Mouse (Mus musculus): ENCODE measurements at regions not wholly inside any gene's neighbourhood (a gene's known extent, or its start where the extent isn't known, plus 50 kb on each side); places are given as distances from the start of the nearest gene placed in this dataset.

- CTCF ChIA-PET: no interaction called here
- POLR2A ChIA-PET: no interaction called here
These were observed 134.8 kb upstream of the Gm5129 start for GRCm38 (mm10) chr5:29870537-29870936.

- ChIA-PET CTCF (interaction anchor here in 1 of 4 experiments (0.5 kb wide), 1 partner anchor 54 kb away, joined by 3 read pairs; no protein-coding TSS in a partner anchor), POLR2A (no interaction called here)
These were observed 137.5 kb upstream of the Il6 start for GRCm38 (mm10) chr5:29875451-29875850.

GRCm38 (mm10) chr5:29887267-29887841, 125.6 kb upstream of the Il6 start:
- CTCF ChIA-PET: no interaction called here

GRCm38 (mm10) chr5:29892344-29892743, 120.6 kb upstream of the Il6 start:
- ChIA-PET POLR2A (no interaction called here), CTCF (no interaction called here)

More at GRCm38 (mm10) chr5:29887267-29887841, 125.6 kb upstream of the Il6 start:
- POLR2A ChIA-PET: no interaction called here

- ChIA-PET POLR2A (no interaction called here), CTCF (no interaction called here)
These were observed 120.1 kb upstream of the Il6 start for GRCm38 (mm10) chr5:29892861-29893260.

- ChIA-PET CTCF (interaction anchor here in 1 of 4 experiments (0.5 kb wide), 1 partner anchor 9 kb away, joined by 5 read pairs; no protein-coding TSS in a partner anchor), POLR2A (no interaction called here)
These were observed 119.1 kb upstream of the Il6 start for GRCm38 (mm10) chr5:29893829-29894228.

GRCm38 (mm10) chr5:29894606-29895595, 118.0 kb upstream of the Il6 start:
- POLR2A ChIA-PET: interaction anchor here in 1 of 4 experiments (0.7 kb wide), 1 partner anchor 1877 kb away, joined by 5 read pairs; no protein-coding TSS in a partner anchor

GRCm38 (mm10) chr5:29897617-29898016, 115.3 kb upstream of the Il6 start:
- CTCF ChIA-PET: no interaction called here
- POLR2A ChIA-PET: no interaction called here

More at GRCm38 (mm10) chr5:29894606-29895595, 118.0 kb upstream of the Il6 start:
- CTCF ChIA-PET: interaction anchor here in 1 of 4 experiments (0.7 kb wide), 1 partner anchor 656 kb away, joined by 7 read pairs; no protein-coding TSS in a partner anchor

GRCm38 (mm10) chr5:29901716-29902115, 111.2 kb upstream of the Il6 start:
- POLR2A ChIA-PET: no interaction called here
- CTCF ChIA-PET: no interaction called here

- CTCF ChIA-PET: no interaction called here
- POLR2A ChIA-PET: no interaction called here
These were observed 92.6 kb upstream of the Il6 start for GRCm38 (mm10) chr5:29920295-29920694.

- ChIA-PET CTCF (interaction anchor here in 1 of 4 experiments (0.6 kb wide), 1 partner anchor 144 kb away, joined by 3 read pairs; no protein-coding TSS in a partner anchor), POLR2A (no interaction called here)
These were observed 87.4 kb upstream of the Il6 start for GRCm38 (mm10) chr5:29925527-29925926.

GRCm38 (mm10) chr5:29927594-29927993, 85.3 kb upstream of the Il6 start:
- CTCF ChIA-PET: interaction anchor here in 1 of 4 experiments (0.5 kb wide), 1 partner anchor 29 kb away, joined by 5 read pairs; no protein-coding TSS in a partner anchor
- POLR2A ChIA-PET: no interaction called here

GRCm38 (mm10) chr5:29929381-29929780, 83.5 kb upstream of the Il6 start:
- POLR2A ChIA-PET: no interaction called here

GRCm38 (mm10) chr5:29947225-29947624, 65.7 kb upstream of the Il6 start:
- CTCF ChIA-PET: no interaction called here

More at GRCm38 (mm10) chr5:29929381-29929780, 83.5 kb upstream of the Il6 start:
- CTCF ChIA-PET: no interaction called here

GRCm38 (mm10) chr5:29948161-29948560, 64.8 kb upstream of the Il6 start:
- ChIA-PET CTCF (no interaction called here), POLR2A (no interaction called here)

More at GRCm38 (mm10) chr5:29947225-29947624, 65.7 kb upstream of the Il6 start:
- POLR2A ChIA-PET: no interaction called here

GRCm38 (mm10) chr5:29950456-29951170, 62.3 kb upstream of the Il6 start:
- ChIA-PET CTCF (no interaction called here), POLR2A (no interaction called here)

- ChIA-PET CTCF (no interaction called here), POLR2A (interaction anchor here in 1 of 4 experiments (0.6 kb wide), 1 partner anchor 47 kb away, joined by 3 read pairs; no protein-coding TSS in a partner anchor)
These were observed 61.2 kb upstream of the Il6 start for GRCm38 (mm10) chr5:29951381-29952350.
